Mouse (Mus musculus) kidney, embryonic 16.5 days (tissue): ENCODE results near the gene Gm13279. TPM values are rescaled to one million over a fixed set of nuclear protein-coding genes. Genes with fewer than 3 reads are reported as not detected.
"Not testable (repeated sequence)": the region's sequence is repeated elsewhere in the genome, so short reads cannot be mapped to it uniquely, and the experiment has no call there.

Experiments
- ATAC-seq: fragments of 200-750 bp; cut with Nextera tagmentation; 2 replicates; pipeline ENCODE4 v1.8.0; 2017; ENCODE audit warnings: moderate TSS enrichment; ENCODE audit not compliant: low FRiP score, low TSS enrichment
- H3K27ac ChIP-seq: fragments of 300-500 bp; sonication (generic); 2 replicates; pipeline ENCODE4 v1.5.1; 2014; ENCODE audit warnings: low read length
- H3K27me3 ChIP-seq: fragments of 300-500 bp; sonication (generic); 2 replicates; pipeline ENCODE4 v1.6.1; 2014; ENCODE audit warnings: low read length, control low read depth, mixed read lengths; ENCODE audit not compliant: insufficient read depth
- H3K36me3 ChIP-seq: fragments of 300-500 bp; sonication (generic); 2 replicates; pipeline ENCODE4 v1.6.1; 2014; ENCODE audit warnings: low read length, control low read depth, mixed read lengths; ENCODE audit not compliant: insufficient read depth
- H3K4me1 ChIP-seq: fragments of 300-500 bp; sonication (generic); 2 replicates; pipeline ENCODE4 v1.6.1; 2014; ENCODE audit warnings: low read length, control low read depth, mixed read lengths; ENCODE audit not compliant: insufficient read depth
- H3K4me2 ChIP-seq: fragments of 300-500 bp; sonication (generic); replicated peaks from 2 replicates; pipeline ENCODE4 v1.6.1; 2014; ENCODE audit warnings: low read depth, low read length
- H3K4me3 ChIP-seq: fragments of 300-500 bp; sonication (generic); 2 replicates; pipeline ENCODE4 v1.5.1; 2014; ENCODE audit warnings: mild to moderate bottlenecking, low read length
- H3K9ac ChIP-seq: fragments of 300-500 bp; sonication (generic); replicated peaks from 2 replicates; pipeline ENCODE4 v1.6.1; 2014; ENCODE audit warnings: low read length
- H3K9me3 ChIP-seq: fragments of 300-500 bp; sonication (generic); 2 replicates; pipeline ENCODE4 v1.6.1; 2016; ENCODE audit warnings: low read length, control low read depth
- WGBS: fragments of 180-500 bp; shearing (Covaris S2); extraction: QIAGEN DNeasy Blood & Tissue Kit; methylation state at CpG from one replicate; pipeline ENCODE4 v1.1.7; 2014; 5-methylcytosine and 5-hydroxymethylcytosine counted together
- polyA plus RNA-seq: library from polyadenylated mRNA; unstranded; fragments of >200 nt; fragmentation: Nextera tagmentation; extraction: Ambion mirVana; gene quantifications from 2 replicates; pipeline ENCODE4 v1.2.1, GENCODE M21; 2015

Gene Gm13279
- polyA plus RNA-seq, 1 experiment from 2014 or later, result not detected

GRCm38 (mm10) chr4:88830523-88830922, 33.3 kb downstream of the Gm13279 start:
- Histone ChIP-seq H3K27ac (no peak overlapping the region), H3K36me3 (no peaks in the 10 kb centered on the region), H3K4me3 (no peak overlapping the region), H3K9ac (no peak overlapping the region), H3K9me3 (no peaks in the 10 kb centered on the region), H3K27me3 (no peaks in the 10 kb centered on the region), H3K4me2 (no peak overlapping the region), H3K4me1 (no peaks in the 10 kb centered on the region)
- 27% methylated on average over 4 of the region's 4 CpGs for WGBS
- ATAC-seq, result no peak

- not testable (repeated sequence) for H3K9me3 ChIP-seq, H3K4me2 ChIP-seq, H3K36me3 ChIP-seq, H3K27me3 ChIP-seq, H3K27ac ChIP-seq, H3K9ac ChIP-seq, H3K4me1 ChIP-seq, ATAC-seq, H3K4me3 ChIP-seq
- 100% methylated on average over 1 of the region's 1 CpGs for WGBS
Observed at GRCm38 (mm10) chr4:88835225-88835624, 38.0 kb downstream of the Gm13279 start, which contains the start of gene Ifna5. Gene Ifna5 (plus strand): TSS chr4:88835525.

GRCm38 (mm10) chr4:88838828-88839227, 41.6 kb downstream of the Gm13279 start:
- 38% methylated on average over 3 of the region's 3 CpGs for WGBS
- no peaks in the 10 kb centered on the region for H3K36me3 ChIP-seq
- no peaks in the 10 kb centered on the region for H3K9me3 ChIP-seq
- no peak overlapping the region for H3K4me2 ChIP-seq
- H3K9ac ChIP-seq, result no peak overlapping the region
- H3K27ac ChIP-seq, result no peak overlapping the region
- H3K27me3 ChIP-seq, result no peaks in the 10 kb centered on the region
- H3K4me3 ChIP-seq, result no peak overlapping the region
- ATAC-seq, result no peak
- H3K4me1 ChIP-seq, result no peaks in the 10 kb centered on the region

- WGBS, result 71% methylated on average over 3 of the region's 3 CpGs
- no peaks in the 10 kb centered on the region for H3K4me1 ChIP-seq
- H3K9ac ChIP-seq, result no peak overlapping the region
- no peaks in the 10 kb centered on the region for H3K36me3 ChIP-seq
- H3K9me3 ChIP-seq, result no peaks in the 10 kb centered on the region
- no peaks in the 10 kb centered on the region for H3K27me3 ChIP-seq
- no peak overlapping the region for H3K4me3 ChIP-seq
- H3K27ac ChIP-seq, result no peak overlapping the region
- H3K4me2 ChIP-seq, result no peak overlapping the region
- ATAC-seq, result no peak
Observed at GRCm38 (mm10) chr4:88840058-88840457, 42.9 kb downstream of the Gm13279 start.

- Histone ChIP-seq H3K36me3 (no peaks in the 10 kb centered on the region), H3K4me1 (no peaks in the 10 kb centered on the region), H3K4me2 (no peak within 1 kb of the TSS), H3K27me3 (no peaks in the 10 kb centered on the region), H3K9ac (no peak within 1 kb of the TSS), H3K27ac (no peak within 1 kb of the TSS), H3K4me3 (no peak within 1 kb of the TSS), H3K9me3 (no peaks in the 10 kb centered on the region)
- no peak for ATAC-seq
- 69% methylated on average over 2 of the region's 2 CpGs for WGBS
Observed at GRCm38 (mm10) chr4:88841438-88841911, 44.3 kb downstream of the Gm13279 start, which contains the start of gene Ifna4. Gene Ifna4 (plus strand): TSS chr4:88841861.

GRCm38 (mm10) chr4:88845334-88845733, 48.1 kb downstream of the Gm13279 start:
- 52% methylated on average over 2 of the region's 2 CpGs for WGBS
- H3K4me1 ChIP-seq, result no peaks in the 10 kb centered on the region
- H3K9me3 ChIP-seq, result no peaks in the 10 kb centered on the region
- H3K9ac ChIP-seq, result no peak overlapping the region
- H3K4me3 ChIP-seq, result no peak overlapping the region
- no peaks in the 10 kb centered on the region for H3K36me3 ChIP-seq
- H3K27ac ChIP-seq, result no peak overlapping the region
- H3K4me2 ChIP-seq, result no peak overlapping the region
- H3K27me3 ChIP-seq, result no peaks in the 10 kb centered on the region
- no peak for ATAC-seq

Other genes with a start within 250 kb of the Gm13279 start
- not detected in 2 replicates for gene Ifna15, start 239.2 kb upstream of the Gm13279 start, polyA plus RNA-seq
- gene Ifna14, start 225.6 kb upstream of the Gm13279 start, polyA plus RNA-seq, result not detected in 2 replicates
- gene Ifna9, start 205.0 kb upstream of the Gm13279 start, polyA plus RNA-seq, result not detected in 2 replicates
- gene Ifna12, start 194.0 kb upstream of the Gm13279 start, polyA plus RNA-seq, result not detected in 2 replicates
- not detected in 2 replicates for gene C87499, start 163.0 kb upstream of the Gm13279 start, polyA plus RNA-seq
- gene Ifna13, start 152.9 kb upstream of the Gm13279 start, polyA plus RNA-seq, result not detected in 2 replicates
- not detected in 2 replicates for gene Ifna16, start 120.5 kb upstream of the Gm13279 start, polyA plus RNA-seq
- gene Ifna2, start 113.5 kb upstream of the Gm13279 start, polyA plus RNA-seq, result not detected in 2 replicates
- gene Ifnab, start 106.0 kb upstream of the Gm13279 start, polyA plus RNA-seq, result not detected in 2 replicates
- gene Gm26566, start 75.6 kb upstream of the Gm13279 start, polyA plus RNA-seq, result 1.3 and 1.4 TPM in 2 replicates
- 95.4 and 97.6 TPM in 2 replicates for gene Klhl9, start 74.9 kb upstream of the Gm13279 start, polyA plus RNA-seq
- not detected in 2 replicates for gene Gm13271, start 42.5 kb upstream of the Gm13279 start, polyA plus RNA-seq
- 0.31 and 0.36 TPM in 2 replicates for gene Gm13283, start 37.3 kb upstream of the Gm13279 start, polyA plus RNA-seq
- not detected in 2 replicates for gene Gm13290, start 23.6 kb upstream of the Gm13279 start, polyA plus RNA-seq
- gene Gm13289, start 20.5 kb upstream of the Gm13279 start, polyA plus RNA-seq, result not detected in 2 replicates
- gene Gm13272, start 17.5 kb upstream of the Gm13279 start, polyA plus RNA-seq, result not detected in 2 replicates
- 0.58 TPM in 1 of 2 replicates, not detected in the other for gene Ifnz, start 15.3 kb upstream of the Gm13279 start, polyA plus RNA-seq
- 0.37 TPM in 1 of 2 replicates, not detected in the other for gene Gm13276, start 11.7 kb upstream of the Gm13279 start, polyA plus RNA-seq
- gene Gm13277, start 8.8 kb upstream of the Gm13279 start, polyA plus RNA-seq, result not detected in 2 replicates
- not detected in 2 replicates for gene Gm13278, start 5.8 kb upstream of the Gm13279 start, polyA plus RNA-seq
- not detected in 2 replicates for gene Gm13275, start 2.9 kb upstream of the Gm13279 start, polyA plus RNA-seq
- gene Gm13285, start 2.3 kb downstream of the Gm13279 start, polyA plus RNA-seq, result 0.96 and 1.8 TPM in 2 replicates
- not detected in 2 replicates for gene Gm13287, start 5.9 kb downstream of the Gm13279 start, polyA plus RNA-seq
- gene Gm13288, start 8.1 kb downstream of the Gm13279 start, polyA plus RNA-seq, result 0.05 TPM in 1 of 2 replicates, not detected in the other
- not detected in 2 replicates for gene Ifna7, start 18.8 kb downstream of the Gm13279 start, polyA plus RNA-seq
- gene Ifna11, start 22.6 kb downstream of the Gm13279 start, polyA plus RNA-seq, result not detected in 2 replicates
- gene Ifna6, start 30.0 kb downstream of the Gm13279 start, polyA plus RNA-seq, result not detected in 2 replicates
- gene Ifna5, start 38.1 kb downstream of the Gm13279 start, polyA plus RNA-seq, result not detected in 2 replicates
- not detected in 2 replicates for gene Ifna4, start 44.5 kb downstream of the Gm13279 start, polyA plus RNA-seq
- not detected in 2 replicates for gene Ifna1, start 52.7 kb downstream of the Gm13279 start, polyA plus RNA-seq
- gene Ifne, start 82.8 kb downstream of the Gm13279 start, polyA plus RNA-seq, result not detected in 2 replicates